Mouse (Mus musculus) ovary, adult 18-20 months (tissue): ENCODE measurements at regions not wholly inside any gene's neighbourhood (a gene's known extent, or its start where the extent isn't known, plus 50 kb on each side); places are given as distances from the start of the nearest gene placed in this dataset.

Experiments
- DNase-seq: peaks from one replicate; pipeline ENCODE4 v3.0.0; 2022; ENCODE audit warnings: low spot score, mixed read lengths

- DNase-seq = no peak
Observed at GRCm38 (mm10) chr13:94708786-94709185, 79.9 kb upstream of the Tbca start.

- DNase-seq = peak; percentile 9
Observed at GRCm38 (mm10) chr13:94709691-94710573, 78.8 kb upstream of the Tbca start.

DNA sequence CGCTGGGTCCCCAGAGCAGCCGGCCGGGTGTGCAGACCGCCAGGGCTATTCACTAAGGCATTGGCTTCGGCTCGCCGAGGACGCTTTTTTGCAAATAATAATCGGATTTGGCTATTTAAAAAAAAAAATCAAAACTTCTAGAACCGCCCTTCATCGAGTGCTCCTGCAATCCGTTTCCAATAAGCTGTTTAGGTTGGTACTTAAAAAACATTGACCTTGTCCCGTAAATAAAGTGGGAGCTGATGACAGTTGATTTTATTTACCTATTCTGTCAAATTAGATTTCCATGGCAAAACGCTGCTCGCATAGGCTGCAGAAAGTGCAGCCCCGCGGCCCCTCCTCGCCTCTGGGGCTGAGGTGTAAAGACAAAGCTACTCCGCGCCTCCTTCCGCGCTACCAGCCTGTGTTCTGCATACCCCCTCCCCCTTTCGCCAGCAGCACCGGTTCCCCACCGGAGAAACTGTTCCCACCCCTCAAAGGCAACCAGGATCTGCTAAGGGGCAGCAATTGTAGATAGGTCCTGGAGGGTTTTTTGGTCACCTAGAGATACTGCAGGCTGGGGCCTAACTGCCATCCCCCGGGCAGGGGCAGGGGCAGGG is 78.0 kb upstream of the Tbca start:
- no peak for DNase-seq

DNA sequence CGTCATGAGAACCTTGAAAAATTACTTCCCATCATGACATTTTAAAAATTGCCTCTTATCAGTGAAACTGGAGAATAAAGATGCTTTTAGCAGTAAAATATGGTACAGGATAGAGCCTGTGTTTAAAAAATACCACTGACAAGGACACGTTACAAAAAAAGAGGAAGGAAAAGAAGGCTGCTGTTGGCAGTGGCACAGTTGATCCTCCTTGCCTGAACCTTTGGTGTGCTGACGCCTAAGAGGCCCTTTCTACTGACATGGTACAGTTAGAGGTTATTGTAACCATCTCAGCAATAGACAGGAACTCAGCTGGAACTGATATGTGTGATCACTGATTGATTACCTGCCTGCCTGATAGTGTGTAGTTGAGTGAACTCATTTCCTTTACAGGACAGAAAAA is 75.3 kb upstream of the Tbca start:
- no peak for DNase-seq

DNA sequence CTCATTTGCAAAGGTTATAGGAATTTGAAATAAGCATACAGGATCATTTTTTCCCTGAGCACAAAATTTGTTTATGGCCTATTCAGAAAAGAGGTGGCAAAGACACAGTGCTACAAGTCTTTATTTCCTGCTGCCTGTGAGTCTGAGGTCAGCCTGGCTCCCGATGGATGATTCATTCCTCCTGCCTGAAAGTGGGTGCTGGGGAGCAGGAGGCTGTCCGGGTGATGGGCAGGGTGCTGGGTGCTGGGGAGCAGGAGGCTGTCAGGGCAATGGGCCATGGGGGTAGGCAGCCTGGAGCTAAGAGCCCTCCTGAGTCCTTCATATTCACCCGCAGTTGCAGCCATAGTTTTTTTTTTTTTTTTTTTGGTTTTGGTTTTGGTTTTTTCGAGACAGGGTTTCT is 67.1 kb upstream of the Tbca start:
- DNase-seq = no peak
